8 mouse cellular contexts compared by ENCODE assay signal in the genomic region with DNA sequence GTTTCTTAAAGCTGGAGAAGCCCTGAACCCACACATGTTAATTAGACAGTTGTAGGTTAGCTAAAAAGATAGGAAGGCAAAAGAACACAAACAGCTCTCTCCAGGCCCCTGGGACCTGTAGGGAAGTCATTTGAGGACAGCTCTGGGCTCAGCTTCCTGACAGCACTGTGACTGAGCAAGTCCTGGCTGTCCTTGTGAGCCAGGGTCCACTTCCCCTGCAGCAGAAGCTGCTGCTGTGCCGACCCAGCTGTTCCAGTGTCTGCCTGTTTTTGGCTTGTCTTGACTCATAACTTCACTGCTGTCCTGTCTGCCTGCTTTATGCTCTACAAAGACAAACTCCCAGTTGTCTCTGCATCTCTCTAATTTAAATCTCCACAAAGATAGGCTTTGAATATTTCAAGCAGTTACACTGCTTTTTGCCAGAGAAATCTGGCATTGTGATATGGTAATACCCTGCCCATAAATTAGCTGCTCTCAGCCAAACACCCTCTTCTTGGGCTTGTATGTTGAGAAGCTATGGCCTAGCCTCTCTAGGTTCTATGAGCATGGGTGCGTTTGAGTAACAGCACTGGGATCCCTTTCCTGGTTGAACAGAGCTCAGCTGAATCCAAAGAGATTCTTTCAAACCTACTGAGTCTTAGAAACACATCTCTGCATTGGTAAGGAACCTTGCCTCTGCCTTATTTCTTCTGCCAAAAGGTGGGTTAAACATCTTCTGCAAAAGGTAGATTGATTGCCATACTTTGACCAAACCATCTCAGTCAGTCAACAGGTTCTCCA.
DNase-seq lines count a peak whose midpoint lies in the region; ATAC-seq lines count a peak whose summit lies in the region.

No protein-coding gene starts in this region.

- no peaks in the 10 kb centered on the region for H3K9me3 ChIP-seq in midbrain, embryonic 14.5 days (ENCODE audit: control insufficient read depth, low read length)
- no peaks in the 10 kb centered on the region for H3K9me3 ChIP-seq in midbrain, embryonic 10.5 days (replicated peaks)

- H3K27me3 ChIP-seq in midbrain, embryonic 14.5 days (ENCODE audit: control insufficient read depth, insufficient read depth, low read length): no peaks in the 10 kb centered on the region
- H3K27me3 ChIP-seq in midbrain, embryonic 10.5 days (ENCODE audit: low read depth, poor library complexity, severe bottlenecking): no peaks in the 10 kb centered on the region

- H3K4me1 ChIP-seq in midbrain, embryonic 14.5 days (ENCODE audit: control insufficient read depth, insufficient read depth, low read length): 0 out of 2 replicates have a peak, but pooled peaks cover 4% of the 10 kb centered on the region
- no peaks in the 10 kb centered on the region; the same call in 1 of the 2 replicates for H3K4me1 ChIP-seq in midbrain, embryonic 10.5 days

- no peak overlapping the region for H3K4me3 ChIP-seq in midbrain, embryonic 14.5 days (replicated peaks; ENCODE audit: low read depth, low read length)
- H3K4me3 ChIP-seq in midbrain, embryonic 10.5 days: no peak overlapping the region

- H3K4me2 ChIP-seq in midbrain, embryonic 14.5 days (ENCODE audit: low read length): no peak overlapping the region

- H3K27ac ChIP-seq in midbrain, embryonic 14.5 days (replicated peaks; ENCODE audit: low read depth, low read length): no peak overlapping the region
- no peak overlapping the region for H3K27ac ChIP-seq in midbrain, embryonic 10.5 days (replicated peaks)

- ATAC-seq in midbrain, embryonic 14.5 days (ENCODE audit: low FRiP score, low TSS enrichment): no peak

- H3K9ac ChIP-seq in midbrain, embryonic 14.5 days (replicated peaks; ENCODE audit: low read length): no peak overlapping the region

- peak; percentile 9 for DNase-seq in adrenal gland, adult 2 months
- no peak for DNase-seq in adrenal gland, postnatal 4 days (ENCODE audit: low spot score in 2 of 2)
- peak; percentile 18 for DNase-seq in midbrain, embryonic 14.5 days
- no peak for DNase-seq in midbrain, embryonic 10.5 days (ENCODE audit: low spot score)
- peak; percentile 71 for DNase-seq in kidney, postnatal 10 days
- DNase-seq in skeletal muscle tissue, adult 2 months (ENCODE audit: low read depth, low spot score): peak; percentile 63
- DNase-seq in frontal cortex, postnatal 25 days (ENCODE audit: low spot score in 2 of 2): no peak
- no peak for DNase-seq in layer of hippocampus, adult 9-10 months (ENCODE audit: low spot score)

- WGBS in midbrain, embryonic 14.5 days: 53% methylated on average over 2 of the region's 2 CpGs
- WGBS in midbrain, embryonic 10.5 days: 55% methylated on average over 2 of the region's 2 CpGs

- no peaks in the 10 kb centered on the region for H3K36me3 ChIP-seq in midbrain, embryonic 14.5 days (ENCODE audit: control insufficient read depth, insufficient read depth, low read length)
- no peaks in the 10 kb centered on the region for H3K36me3 ChIP-seq in midbrain, embryonic 10.5 days

Comparison
In these comparisons a context has a peak if more than half of its experiments do, and no peak if none do; other contexts are left out.
1. DNase-seq: peak in adrenal gland, adult 2 months (single experiment), midbrain, embryonic 14.5 days (single experiment), kidney, postnatal 10 days (single experiment) and skeletal muscle tissue, adult 2 months (single experiment); none in adrenal gland, postnatal 4 days (0 of 2), midbrain, embryonic 10.5 days (single experiment), frontal cortex, postnatal 25 days (0 of 2) and layer of hippocampus, adult 9-10 months (single experiment).